Mouse (Mus musculus) kidney, postnatal 4 days (tissue): ENCODE measurements around the gene Gab3.
A peak's percentile ranks its signal among the peaks of the same experiment; 100 is the strongest.
"Not testable (repeated sequence)": the region's sequence is repeated elsewhere in the genome, so short reads cannot be mapped to it uniquely, and the experiment has no call there.

Experiments used
- DNase-seq, 2 experiments: peaks; one replicate each; pipeline ENCODE4 v3.0.0; 2021; ENCODE audit warnings: mixed read lengths in 2 of 2

Gene Gab3

GRCm38 (mm10) chrX:75034054-75034453 lies 51.2 kb downstream of the Gab3 start:
- not testable (repeated sequence) for DNase-seq

GRCm38 (mm10) chrX:74983734-74984133 lies 101.5 kb downstream of the Gab3 start:
- DNase-seq = no peak

- DNase-seq = peak; percentile 17 to 38
Observed at GRCm38 (mm10) chrX:74962899-74963298, 122.4 kb downstream of the Gab3 start.

- not testable (repeated sequence) for DNase-seq
Observed at GRCm38 (mm10) chrX:74959161-74959560, 126.1 kb downstream of the Gab3 start.
